Mouse (Mus musculus) lung, adult 2 months (tissue): ENCODE results near the gene Crym.

Source experiments
- CTCF ChIP-seq: fragments of 200-500 bp; IDR thresholded peaks from 2 replicates; pipeline ENCODE4 v1.5.1; 2011; ENCODE audit warnings: mild to moderate bottlenecking, low read length, control low read depth; ENCODE audit not compliant: insufficient read depth
- POLR2A ChIP-seq: fragments of 200-500 bp; IDR thresholded peaks from 2 replicates; pipeline ENCODE4 v1.6.1; 2011; ENCODE audit warnings: low read depth, mild to moderate bottlenecking, control low read depth, low read length, borderline replicate concordance; ENCODE audit errors: extremely low read depth

- TF ChIP-seq POLR2A (no peak), CTCF (no peak)
Measured at GRCm38 (mm10) chr7:120181401-120182230, 20.3 kb downstream of the Crym start.
